Mouse (Mus musculus) mouse trophoblast stem cell (cell line): Measurements from ENCODE around the gene C1qtnf5.
"Not testable (repeated sequence)": the region's sequence is repeated elsewhere in the genome, so short reads cannot be mapped to it uniquely, and the experiment has no call there.

ENCODE experiments used
- in situ Hi-C, 2 experiments: fragments of 300-500 bp; cut with MseI, MboI; formaldehyde crosslinking; loops; 2 replicates in 1 of 2; 3 replicates in 1 of 2; pipeline ENCODE4 v1.15.1; 2025

The C1qtnf5 gene

DNA sequence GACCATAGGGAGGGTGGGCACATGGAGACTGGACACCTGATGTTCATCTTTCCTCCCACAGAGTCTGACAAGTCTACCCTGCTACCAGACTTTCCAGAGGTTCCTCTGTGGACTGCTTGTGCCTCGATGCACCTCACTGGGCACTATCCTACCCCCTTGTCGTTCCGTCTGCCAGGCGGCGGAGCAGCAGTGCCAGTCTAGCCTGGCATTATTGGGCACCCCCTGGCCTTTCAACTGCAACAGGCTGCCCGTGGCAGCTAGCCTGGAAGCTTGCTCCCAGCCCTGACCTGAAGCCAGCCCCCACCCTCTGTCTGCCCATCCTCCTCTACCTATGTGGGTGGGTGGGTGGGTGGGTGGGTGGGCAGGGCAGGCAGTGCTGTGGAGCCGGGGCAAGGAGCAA lies 863 bp upstream of the C1qtnf5 start:
- in situ Hi-C loops = no loop called here

DNA sequence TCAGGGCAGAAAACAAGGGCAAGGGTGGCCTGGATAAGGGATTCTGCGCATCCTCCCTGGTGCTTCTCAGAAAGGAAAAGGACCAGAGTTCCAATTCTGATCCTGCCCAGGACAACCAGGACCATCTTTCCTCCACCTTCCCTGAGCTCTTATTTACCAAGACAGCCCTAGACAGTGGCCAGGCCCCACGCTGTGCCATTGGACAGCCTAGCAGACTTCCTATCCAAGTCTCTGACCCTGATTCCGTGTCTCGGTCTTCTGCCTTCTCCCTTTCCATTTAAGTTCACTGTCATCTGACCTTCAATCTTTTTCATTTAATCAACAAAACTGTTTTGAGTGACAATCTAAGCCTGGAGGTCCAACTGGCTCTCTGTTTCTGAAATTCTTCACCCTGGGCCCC lies 449 bp upstream of the C1qtnf5 start:
- in situ Hi-C loops = no loop called here

DNA sequence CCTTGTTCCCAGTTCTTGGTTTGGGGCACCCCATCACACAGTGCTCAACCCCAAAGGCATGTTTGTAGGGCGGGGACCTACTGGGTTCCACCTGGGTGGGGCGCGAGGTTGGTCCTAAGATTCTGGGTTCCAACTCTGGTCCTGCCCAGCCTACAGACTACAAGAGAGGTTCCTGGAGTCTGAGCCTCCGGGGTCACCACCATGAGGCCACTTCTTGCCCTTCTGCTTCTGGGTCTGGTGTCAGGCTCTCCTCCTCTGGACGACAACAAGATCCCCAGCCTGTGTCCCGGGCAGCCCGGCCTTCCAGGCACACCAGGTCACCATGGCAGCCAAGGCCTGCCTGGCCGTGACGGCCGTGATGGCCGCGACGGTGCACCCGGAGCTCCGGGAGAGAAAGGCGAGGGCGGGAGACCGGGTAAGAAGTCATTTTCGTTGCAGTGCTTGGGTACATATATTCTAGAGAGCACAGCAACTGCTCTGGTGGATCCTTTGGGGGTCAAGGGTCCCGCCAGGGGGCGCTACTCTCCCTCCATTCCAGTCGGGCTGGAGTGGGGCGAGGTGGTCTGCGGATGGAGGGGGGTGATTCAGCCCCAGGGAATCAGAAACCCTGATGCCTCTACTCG lies 623 bp downstream of the C1qtnf5 start:
- in situ Hi-C loops = no loop called here

DNA sequence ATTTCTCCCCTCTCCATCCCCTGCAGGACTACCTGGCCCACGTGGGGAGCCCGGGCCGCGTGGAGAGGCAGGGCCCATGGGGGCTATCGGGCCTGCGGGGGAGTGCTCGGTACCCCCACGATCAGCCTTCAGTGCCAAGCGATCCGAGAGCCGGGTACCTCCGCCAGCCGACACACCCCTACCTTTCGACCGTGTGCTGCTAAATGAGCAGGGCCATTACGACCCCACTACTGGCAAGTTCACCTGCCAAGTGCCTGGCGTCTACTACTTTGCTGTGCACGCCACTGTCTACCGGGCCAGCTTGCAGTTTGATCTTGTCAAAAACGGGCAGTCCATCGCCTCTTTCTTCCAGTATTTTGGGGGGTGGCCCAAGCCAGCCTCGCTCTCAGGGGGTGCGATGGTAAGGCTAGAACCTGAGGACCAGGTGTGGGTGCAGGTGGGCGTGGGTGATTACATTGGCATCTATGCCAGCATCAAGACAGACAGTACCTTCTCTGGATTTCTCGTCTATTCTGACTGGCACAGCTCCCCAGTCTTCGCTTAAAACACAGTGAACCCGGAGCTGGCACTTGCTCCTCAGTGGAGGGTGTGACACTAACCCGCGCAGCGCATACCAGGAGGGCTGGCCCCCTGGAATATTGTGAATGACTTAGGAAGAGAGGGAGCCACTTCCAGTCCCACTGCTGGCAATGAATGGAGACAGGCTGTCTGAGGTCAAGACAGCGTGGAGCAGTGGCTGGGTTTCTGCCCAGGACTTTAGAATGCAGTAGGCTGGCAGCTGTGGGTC lies 1.4 kb downstream of the C1qtnf5 start:
- in situ Hi-C loops = no loop called here

DNA sequence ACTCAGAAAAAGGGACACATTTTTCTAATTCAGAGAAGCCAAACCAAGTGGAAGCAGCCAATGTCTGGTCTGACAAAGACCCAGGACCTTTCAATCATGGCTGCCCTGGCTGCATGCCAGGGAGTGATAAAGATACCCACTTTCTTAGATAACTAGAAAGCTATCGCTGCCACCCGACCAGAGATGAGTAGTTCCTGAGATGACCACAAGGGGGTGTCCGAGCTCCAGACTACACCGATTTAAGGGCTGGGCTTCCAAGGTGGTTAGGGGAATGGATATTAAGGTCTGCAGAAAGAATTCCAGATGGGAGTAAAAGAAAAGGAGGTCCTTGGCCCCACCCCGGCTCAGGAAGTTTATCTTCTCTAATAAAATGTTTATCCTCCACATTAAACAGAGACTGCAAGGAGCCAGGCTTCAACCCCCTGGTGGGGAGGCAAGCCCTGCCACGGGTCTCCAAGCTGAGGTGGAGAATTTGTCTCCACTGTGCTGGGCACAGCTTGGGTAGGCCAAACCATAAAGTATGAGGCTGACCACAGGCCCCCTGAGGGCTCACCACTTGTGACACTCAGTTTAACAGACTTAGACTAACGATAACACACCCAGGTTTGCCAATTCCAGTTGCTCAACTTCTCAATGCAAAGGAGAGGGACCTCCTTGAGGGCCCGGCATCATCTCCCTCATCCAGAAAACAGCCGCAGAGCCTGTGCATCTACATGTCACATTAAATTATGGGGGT lies 2.5 kb downstream of the C1qtnf5 start:
- in situ Hi-C loops = no loop called here

DNA sequence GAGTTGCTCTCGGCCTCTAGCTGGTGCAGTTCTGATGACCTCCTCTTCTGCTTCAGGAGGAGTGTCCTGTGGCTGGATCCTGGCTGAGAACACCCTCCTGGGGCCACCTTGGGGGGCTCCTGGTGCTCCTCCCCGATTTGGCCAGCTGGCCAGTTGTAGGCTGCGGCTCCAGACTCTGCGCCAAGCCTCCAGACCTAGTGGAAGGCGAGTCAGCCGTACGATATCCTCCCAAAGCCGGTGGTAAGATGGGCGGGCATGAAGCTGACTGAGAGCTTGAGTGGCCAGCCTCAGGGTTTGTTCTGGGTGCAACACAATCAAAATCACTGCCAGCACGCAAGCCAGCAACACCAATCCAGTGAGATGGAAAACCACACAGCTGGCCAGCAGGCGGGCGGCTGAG lies 4.9 kb downstream of the C1qtnf5 start:
- in situ Hi-C loops = not testable (repeated sequence)

DNA sequence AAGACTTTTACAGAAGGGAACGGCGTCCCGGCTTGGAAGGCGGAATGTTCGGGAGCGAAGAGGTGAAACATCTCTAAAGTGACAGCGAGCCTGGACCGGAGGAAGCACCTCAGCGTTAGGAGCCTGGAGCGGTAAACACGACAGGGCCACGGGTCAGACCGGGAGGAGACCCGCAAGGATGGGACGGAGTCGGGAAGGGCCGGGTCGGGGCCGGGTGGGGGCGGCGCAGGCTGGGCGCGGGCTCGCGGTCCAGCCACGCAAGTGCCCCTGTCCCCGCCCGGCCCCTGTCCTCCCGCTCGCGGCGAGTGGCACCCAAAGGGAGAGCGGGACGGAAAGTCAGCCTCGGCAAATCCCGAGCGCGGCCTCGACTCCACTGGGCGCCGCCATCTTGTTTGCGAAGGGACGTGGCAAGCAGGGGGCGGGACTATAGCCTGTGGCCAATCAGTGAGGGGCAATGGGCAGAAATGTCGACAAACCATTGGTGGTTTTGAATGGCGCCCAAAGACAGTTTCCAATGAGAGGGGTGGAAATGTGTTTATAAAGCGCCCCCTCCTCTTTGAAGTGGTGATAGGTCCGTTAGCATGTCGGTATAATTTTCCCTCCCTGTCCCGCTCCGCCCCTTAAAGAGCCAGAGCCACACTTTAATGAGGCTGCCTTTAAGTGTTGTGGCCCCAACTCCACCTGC lies 6.2 kb downstream of the C1qtnf5 start, which contains the start of the genes Gm49380 and Rnf26:
Gene Gm49380, minus strand, starts transcription at position 396 of the 685 bp plus-strand sequence.
Gene Rnf26, minus strand, starts transcription at position 413 of the 685 bp plus-strand sequence.
- in situ Hi-C loops = no loop called here

DNA sequence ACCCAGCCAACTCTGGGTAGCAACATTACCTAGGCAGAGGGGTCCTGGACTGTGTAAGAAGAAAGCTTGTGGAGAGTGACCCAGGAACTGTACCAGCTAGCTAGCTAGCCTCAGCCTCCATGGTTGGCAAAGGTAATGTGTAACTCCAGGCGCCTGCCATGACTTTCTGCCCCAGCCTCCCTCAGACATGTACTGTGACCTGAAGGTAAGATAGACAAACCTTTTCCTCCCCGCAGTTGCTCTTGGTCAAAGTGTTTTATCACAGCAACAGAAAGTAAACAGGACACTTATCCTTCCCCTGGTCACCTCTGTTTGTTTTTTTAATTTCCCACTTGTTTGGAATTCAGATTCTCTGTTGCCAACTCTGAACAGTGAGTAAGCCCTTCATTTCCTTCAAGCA lies 7.4 kb downstream of the C1qtnf5 start:
- in situ Hi-C loops = no loop called here

DNA sequence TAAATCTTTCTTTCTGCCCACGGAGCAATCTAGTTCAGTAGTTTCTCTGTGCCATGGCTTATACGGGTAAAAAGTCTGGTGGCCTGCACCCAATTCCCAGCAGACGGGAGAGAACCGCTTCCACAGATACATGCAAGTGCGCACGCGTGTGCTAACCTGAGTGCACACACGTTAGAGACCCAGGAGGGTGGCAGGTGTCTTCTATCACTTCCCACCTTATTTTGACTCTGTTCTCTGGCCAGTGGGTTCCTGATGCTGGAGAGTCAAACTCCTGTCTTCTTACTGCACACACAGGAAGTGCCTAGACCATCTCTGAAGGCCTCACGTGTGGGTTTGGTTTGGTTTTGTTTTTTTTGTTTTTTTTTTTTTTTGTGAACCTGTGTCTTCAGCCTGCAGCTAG lies 8.6 kb downstream of the C1qtnf5 start:
- in situ Hi-C loops = no loop called here

DNA sequence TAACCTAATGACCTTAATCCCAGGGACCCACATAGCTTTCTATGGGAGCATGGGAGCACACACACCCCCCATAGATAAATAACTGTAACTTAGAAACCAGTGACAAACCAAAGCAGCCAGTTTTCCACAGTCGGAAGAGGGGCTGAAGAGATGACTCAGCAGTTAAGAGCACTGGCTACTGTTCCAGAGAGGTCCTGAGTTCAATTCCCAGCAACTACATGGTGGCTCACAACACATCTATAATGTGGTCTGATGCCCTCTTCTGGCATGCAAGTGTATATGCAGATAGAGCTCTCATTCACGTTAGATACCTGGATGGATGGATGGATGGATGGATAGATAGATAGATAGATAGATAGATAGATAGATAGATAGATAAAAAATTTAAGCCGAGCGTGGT lies 9.1 kb downstream of the C1qtnf5 start:
- in situ Hi-C loops = no loop called here

DNA sequence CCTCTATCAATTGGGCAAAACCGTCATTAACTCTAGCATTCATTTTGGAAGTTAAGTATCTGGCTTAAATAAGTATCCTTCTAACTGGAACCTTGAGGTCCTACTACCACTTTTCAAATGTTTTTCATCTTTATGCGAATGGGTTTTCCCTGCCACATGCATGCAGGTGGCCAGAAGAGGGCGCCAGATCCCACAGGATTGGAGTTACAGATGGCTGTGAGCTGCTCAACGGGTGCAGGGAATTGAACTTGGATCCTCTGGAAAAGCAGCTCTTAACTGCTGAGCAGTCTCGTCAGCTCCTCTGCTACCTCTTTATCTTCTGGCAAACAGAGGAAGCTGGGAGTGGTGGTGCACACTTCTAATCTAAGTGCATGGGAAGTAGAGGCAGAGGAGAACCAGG lies 12.0 kb downstream of the C1qtnf5 start:
- in situ Hi-C loops = no loop called here

DNA sequence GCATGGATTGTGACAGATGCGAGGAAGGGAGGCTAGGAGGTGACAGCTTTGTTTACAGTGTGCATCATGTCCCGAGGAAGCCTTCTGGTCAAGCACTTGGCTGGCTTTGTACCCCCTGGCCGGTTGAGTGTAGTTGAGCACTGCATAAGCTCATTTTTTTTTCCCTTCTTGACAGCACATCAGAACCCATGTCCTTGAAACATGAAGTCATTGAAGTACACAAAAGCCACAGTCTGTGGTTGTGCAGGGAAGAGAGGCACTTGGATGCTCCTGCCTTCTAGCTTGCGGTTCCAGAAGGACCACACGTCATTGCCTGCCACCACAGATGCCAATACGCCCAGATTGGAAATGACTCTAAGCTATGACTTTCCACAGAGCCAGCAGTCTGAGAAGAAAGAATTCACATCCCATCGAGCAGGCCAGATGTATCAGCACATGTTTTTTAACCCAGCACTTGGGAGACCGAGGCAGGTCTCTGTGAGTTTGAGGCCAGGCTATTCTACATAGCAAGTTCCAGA lies 13.0 kb downstream of the C1qtnf5 start:
- in situ Hi-C loops = no loop called here

DNA sequence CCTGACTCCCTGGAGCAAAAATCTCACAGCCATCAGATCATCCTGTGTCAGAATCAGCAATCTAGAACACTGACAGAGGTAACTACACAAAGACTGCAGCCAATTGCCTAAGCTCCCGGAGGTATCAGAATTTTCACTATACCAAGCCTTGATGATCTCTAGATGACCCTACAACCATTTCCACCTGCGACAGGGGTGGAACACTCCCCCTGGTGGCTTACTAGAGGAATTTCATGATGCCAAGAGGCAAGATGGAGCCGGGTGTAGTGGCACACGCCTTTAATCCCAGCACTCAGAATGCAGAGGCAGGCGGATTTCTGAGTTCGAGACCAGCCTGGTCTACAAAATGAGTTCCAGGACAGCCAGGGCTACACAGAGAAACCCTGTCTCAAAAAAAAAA lies 17.3 kb downstream of the C1qtnf5 start:
- in situ Hi-C loops = no loop called here

DNA sequence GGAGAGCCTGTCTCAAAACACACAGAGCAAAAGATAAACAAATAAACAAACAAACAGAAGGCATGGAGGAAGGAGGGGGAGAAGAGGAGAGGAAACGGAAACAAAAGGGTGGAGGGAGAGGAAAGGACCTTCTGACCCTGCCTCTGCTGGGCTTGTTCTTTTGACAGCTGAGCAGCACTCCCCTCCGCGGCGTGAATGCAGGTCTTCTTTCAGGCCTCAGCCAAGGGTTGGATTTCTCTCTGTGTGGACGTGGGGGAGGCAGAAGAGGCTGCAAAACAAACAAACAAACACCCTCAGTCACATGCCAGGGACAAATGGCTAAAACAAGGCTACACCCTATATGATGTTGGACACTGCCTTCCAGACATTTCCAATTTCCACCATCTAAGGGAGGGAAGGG lies 18.0 kb downstream of the C1qtnf5 start:
- in situ Hi-C loops = no loop called here

DNA sequence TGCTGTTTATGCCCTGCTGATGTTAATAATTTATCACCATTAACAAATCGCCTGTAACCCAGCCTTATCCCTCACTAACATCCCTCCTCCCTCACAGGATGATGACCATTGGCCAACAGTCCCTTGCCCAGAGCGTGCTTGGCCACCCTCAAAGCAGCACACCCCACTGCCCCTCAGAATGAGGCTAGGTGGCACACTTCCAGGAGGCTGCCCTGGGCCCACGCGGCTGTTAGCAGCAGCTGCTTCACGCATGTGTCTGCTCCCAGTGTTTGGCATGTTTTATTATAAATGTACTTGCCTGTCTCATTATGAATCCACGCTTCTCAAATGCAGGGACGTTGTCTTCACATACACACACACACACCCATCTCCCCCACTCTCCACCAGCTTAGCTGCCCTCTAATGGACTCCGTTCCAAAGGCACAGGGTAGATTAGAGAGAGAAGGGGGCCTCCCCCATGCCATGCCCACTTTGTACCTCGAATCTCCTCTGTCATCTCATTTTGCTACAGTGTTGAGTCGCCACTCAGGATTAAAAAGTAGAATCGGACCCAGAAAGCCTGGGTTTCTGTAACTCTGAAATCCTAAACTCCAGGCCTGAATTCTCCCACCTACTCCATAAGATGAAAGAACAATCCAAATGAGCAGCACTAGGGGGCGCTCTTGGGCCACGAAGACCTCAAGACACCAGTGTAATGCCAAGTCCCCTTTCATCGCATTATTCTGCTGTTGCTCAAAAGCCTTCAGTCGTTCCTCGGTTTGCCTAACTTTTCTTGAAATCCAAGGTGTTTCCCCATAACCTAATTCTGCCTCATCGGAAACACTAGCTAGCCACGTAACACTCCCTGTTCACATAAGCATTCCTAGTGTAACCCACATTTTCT lies 18.7 kb downstream of the C1qtnf5 start:
- in situ Hi-C loops = no loop called here

DNA sequence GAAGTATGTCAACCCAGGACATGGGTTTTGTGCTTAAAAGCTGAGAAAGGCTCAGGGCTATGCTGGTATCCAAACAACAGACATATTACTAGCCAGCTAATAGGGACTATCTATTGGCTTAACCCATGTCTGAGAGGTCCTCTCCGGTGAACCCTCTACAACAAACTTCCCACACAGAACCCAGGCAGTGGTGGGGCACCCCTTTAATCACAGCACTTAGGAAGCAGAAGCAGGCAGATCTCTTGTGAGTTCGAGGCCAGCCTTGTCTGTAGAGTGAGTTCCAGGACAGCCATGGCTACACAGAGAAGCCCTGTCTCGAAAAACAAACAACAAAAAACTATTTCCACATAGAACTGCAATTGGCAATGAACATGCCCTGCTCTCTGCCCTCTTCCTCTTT lies 19.7 kb downstream of the C1qtnf5 start:
- in situ Hi-C loops = no loop called here

DNA sequence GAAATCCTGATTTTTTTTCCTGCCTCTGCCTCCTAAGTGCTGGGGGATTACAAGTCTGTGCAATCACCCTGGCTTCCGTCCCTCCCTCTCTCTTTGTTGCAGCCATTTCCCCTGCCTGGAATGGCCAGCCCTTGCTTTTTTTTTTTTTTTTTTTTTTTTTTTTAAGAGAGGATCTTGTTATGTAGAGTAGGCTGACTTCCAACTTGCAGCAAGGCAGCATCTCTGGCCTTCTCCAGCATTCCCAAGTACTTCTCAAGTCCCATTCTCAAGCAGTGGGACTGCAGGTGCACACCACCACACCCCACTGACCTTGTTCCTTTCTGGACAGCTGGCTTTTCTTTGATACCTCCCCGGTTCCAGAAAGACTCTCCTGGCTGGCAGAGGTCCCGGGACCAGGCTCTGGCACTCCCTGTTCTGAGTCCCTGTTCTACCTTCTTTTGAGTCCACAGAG lies 20.3 kb downstream of the C1qtnf5 start:
- in situ Hi-C loops = no loop called here

DNA sequence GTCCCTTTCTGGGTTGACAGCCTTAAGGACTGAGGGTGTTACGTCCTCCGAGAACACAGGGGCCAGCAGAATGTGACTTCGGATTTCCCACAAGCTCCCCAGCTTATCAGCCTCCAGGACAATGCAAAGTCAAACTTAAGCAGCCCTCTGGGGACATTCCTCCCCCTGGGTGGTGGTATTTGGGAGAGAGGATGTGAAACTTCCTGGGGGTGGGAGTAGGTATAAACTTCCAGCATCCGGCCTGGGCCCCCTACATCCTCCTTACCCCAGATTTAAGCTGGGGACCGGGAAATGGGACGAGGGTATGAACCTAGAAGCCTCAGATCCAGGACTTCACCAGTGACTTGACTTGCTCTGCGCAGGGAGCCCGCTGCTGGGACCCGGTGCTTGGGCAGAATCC lies 22.6 kb downstream of the C1qtnf5 start:
- in situ Hi-C loops = no loop called here

DNA sequence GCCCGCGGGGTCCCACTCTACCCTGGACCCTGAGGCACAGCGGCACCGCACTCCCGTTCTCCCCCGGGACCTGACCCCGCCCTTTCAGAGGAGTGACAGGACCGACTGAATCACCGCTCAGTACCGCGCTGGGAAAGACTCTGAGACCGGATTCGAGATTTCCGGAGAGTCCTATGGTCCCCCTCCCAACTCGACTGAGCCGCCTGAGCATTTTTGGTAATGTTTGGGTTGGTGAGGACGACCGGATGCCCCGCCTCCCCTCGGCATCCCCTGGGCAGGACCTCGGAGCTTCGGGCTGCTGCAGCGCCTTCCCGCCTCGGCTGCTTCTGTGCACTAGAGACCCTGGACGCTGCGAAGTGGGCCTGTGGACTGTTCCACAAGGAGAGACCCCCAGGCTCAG lies 23.0 kb downstream of the C1qtnf5 start:
- in situ Hi-C loops = no loop called here

DNA sequence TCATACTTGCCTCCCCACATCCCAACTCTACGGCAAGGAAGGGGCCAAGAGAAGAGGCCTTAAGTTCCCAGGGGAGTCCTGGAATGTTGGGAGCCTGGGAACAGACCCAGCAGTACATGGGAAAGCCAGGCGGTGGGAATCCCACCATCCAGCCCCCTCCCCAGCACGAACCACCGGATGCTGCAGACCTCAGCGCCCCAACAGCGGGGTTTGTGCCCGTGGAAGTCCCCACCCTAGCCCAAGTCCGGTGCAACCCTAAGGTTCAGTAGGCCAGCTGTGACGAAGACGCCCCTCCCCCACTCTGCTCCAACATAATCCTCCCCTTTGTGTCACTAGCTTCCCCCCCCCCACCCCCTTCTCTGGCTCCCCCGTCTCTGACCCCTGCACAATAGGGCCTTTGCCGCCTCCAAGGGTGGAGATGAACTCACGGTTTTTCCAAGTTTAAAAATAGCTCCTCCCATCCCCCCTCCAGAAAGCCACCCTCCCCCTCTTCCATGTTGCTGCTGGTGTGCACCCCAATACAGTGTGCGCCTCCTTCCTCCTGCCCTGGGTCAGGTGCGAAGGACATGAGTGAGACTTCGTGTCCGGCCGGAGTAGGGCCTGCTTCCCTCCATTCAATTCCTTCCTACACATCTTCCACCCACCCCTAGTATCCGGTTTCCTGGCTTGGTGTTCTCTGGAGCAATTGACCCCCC lies 23.7 kb downstream of the C1qtnf5 start:
- in situ Hi-C loops = no loop called here
